Mouse (Mus musculus) adrenal gland, postnatal 36 days (tissue): Measurements from ENCODE around the gene Mmp25. TPM values are rescaled to one million over a fixed set of nuclear protein-coding genes. Genes with fewer than 3 reads are reported as not detected.
A peak's percentile ranks its signal among the peaks of the same experiment; 100 is the strongest.

ENCODE experiments used
- DNase-seq, 2 experiments: peaks; one replicate each; pipeline ENCODE4 v3.0.0; 2021; ENCODE audit warnings: mixed read lengths in 1 of 2
- total RNA-seq, 2 experiments: library from RNA; stranded (reverse); gene quantifications; 2 replicates each; pipeline ENCODE4 v1.2.3; 2021

The Mmp25 gene
- total RNA-seq, 2 experiments from 2014 or later, result 0.20 TPM

- no peak for DNase-seq
Observed at GRCm38 (mm10) chr17:23664556-23665021, 19.5 kb upstream of the Mmp25 start.

GRCm38 (mm10) chr17:23661526-23661925, 16.4 kb upstream of the Mmp25 start:
- peak in 1 of 2 experiments; percentile 43 for DNase-seq

GRCm38 (mm10) chr17:23660876-23661200, 15.8 kb upstream of the Mmp25 start:
- DNase-seq, result no peak

- peak; percentile 53 to 74 for DNase-seq
Observed at GRCm38 (mm10) chr17:23660117-23660875, 15.2 kb upstream of the Mmp25 start, which contains the start of gene Bicdl2. Gene Bicdl2 (plus strand): TSS chr17:23660506.

- DNase-seq, result no peak
Observed at GRCm38 (mm10) chr17:23658450-23658849, 13.4 kb upstream of the Mmp25 start.

- DNase-seq, result no peak
Observed at GRCm38 (mm10) chr17:23654410-23654809, 9.3 kb upstream of the Mmp25 start.

- DNase-seq, result no peak
Observed at GRCm38 (mm10) chr17:23654001-23654400, 8.9 kb upstream of the Mmp25 start.

- DNase-seq, result no peak
Observed at GRCm38 (mm10) chr17:23653324-23653723, 8.2 kb upstream of the Mmp25 start.

GRCm38 (mm10) chr17:23651363-23651762, 6.3 kb upstream of the Mmp25 start:
- DNase-seq, result no peak

GRCm38 (mm10) chr17:23645894-23646293, 817 bp upstream of the Mmp25 start:
- no peak for DNase-seq

GRCm38 (mm10) chr17:23631241-23631640, 13.8 kb downstream of the Mmp25 start:
- DNase-seq, result no peak

GRCm38 (mm10) chr17:23630195-23631020, 14.7 kb downstream of the Mmp25 start:
- DNase-seq, result peak; percentile 85 to 90

- no peak for DNase-seq
Observed at GRCm38 (mm10) chr17:23627813-23628212, 17.3 kb downstream of the Mmp25 start.

- no peak for DNase-seq
Observed at GRCm38 (mm10) chr17:23620351-23620750, 24.7 kb downstream of the Mmp25 start.

- no peak for DNase-seq
Observed at GRCm38 (mm10) chr17:23617087-23617486, 28.0 kb downstream of the Mmp25 start.

GRCm38 (mm10) chr17:23610361-23610800, 34.7 kb downstream of the Mmp25 start:
- DNase-seq, result peak; percentile 54 to 70

- no peak for DNase-seq
Observed at GRCm38 (mm10) chr17:23609612-23610011, 35.5 kb downstream of the Mmp25 start.

GRCm38 (mm10) chr17:23605220-23605619, 39.9 kb downstream of the Mmp25 start:
- DNase-seq, result no peak

GRCm38 (mm10) chr17:23604394-23604793, 40.7 kb downstream of the Mmp25 start:
- DNase-seq, result no peak

- peak; percentile 31 to 55 for DNase-seq
Observed at GRCm38 (mm10) chr17:23603542-23603941, 41.5 kb downstream of the Mmp25 start.

GRCm38 (mm10) chr17:23603077-23603476, 42.0 kb downstream of the Mmp25 start:
- DNase-seq, result no peak

- DNase-seq, result no peak
Observed at GRCm38 (mm10) chr17:23601836-23602585, 43.1 kb downstream of the Mmp25 start.
